Mouse (Mus musculus): ENCODE measurements around the gene Klf7.

DNA sequence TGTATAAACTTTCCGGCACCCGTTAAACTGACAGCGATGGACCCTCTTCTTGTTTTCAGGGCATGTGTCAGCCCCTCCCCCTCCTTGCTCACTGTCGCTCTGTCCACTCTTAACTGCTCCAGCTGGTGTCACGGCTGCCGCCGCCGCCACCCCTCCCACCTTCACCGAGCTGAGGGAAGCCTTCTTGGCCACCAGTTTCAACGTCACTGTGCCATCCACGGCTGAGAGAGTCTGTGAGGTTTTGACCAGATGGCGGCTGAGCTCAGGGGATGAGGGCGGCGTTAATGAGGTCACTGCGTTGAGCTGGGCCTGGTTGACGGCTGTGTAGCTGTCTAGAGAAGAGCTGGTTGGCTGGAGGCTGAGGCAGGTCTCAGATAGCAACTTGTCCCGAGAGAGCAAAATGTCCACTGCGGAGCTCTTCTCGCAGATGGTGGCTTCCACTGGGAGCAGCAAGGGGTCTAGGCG lies 43.3 kb downstream of the Klf7 start:
- TF ChIP-seq POLR2A (IDR thresholded peaks at IDR 0.05; ENCODE audit: low read depth, low read length) (no peak), CTCF (conservative IDR thresholded peaks at IDR 0.05; ENCODE audit: insufficient read depth, insufficient read length, low read depth, low read length) (no peak)

Measured in kidney, adult 2 months (tissue).